Mouse (Mus musculus) kidney, embryonic 15.5 days (tissue): ENCODE results near the gene Fcamr. TPM values are rescaled to one million over a fixed set of nuclear protein-coding genes. Genes with fewer than 3 reads are reported as not detected.

Experiments
- ATAC-seq: fragments of 200-750 bp; cut with Nextera tagmentation; replicated peaks from 2 replicates; pipeline ENCODE4 v1.8.0; 2017; ENCODE audit warnings: moderate TSS enrichment; ENCODE audit not compliant: low FRiP score
- H3K27ac ChIP-seq: fragments of 300-500 bp; sonication (generic); 2 replicates; pipeline ENCODE4 v1.5.1; 2015; ENCODE audit warnings: mild to moderate bottlenecking, inconsistent platforms
- H3K27me3 ChIP-seq: fragments of 300-500 bp; sonication (generic); 2 replicates; pipeline ENCODE4 v1.6.1; 2015; ENCODE audit warnings: inconsistent platforms
- H3K36me3 ChIP-seq: fragments of 300-500 bp; sonication (generic); 2 replicates; pipeline ENCODE4 v1.6.1; 2015; ENCODE audit warnings: inconsistent platforms
- H3K4me1 ChIP-seq: fragments of 300-500 bp; sonication (generic); 2 replicates; pipeline ENCODE4 v1.6.1; 2015; ENCODE audit warnings: inconsistent platforms
- H3K4me2 ChIP-seq: fragments of 300-500 bp; sonication (generic); 2 replicates; pipeline ENCODE4 v1.6.1; 2015; ENCODE audit warnings: moderate library complexity, mild to moderate bottlenecking, inconsistent platforms
- H3K4me3 ChIP-seq: fragments of 300-500 bp; sonication (generic); replicated peaks from 2 replicates; pipeline ENCODE4 v1.5.1; 2015; ENCODE audit warnings: mild to moderate bottlenecking, inconsistent platforms
- H3K9ac ChIP-seq: fragments of 300-500 bp; sonication (generic); 2 replicates; pipeline ENCODE4 v1.6.1; 2015; ENCODE audit warnings: mild to moderate bottlenecking, inconsistent platforms
- H3K9me3 ChIP-seq: fragments of 300-500 bp; sonication (generic); replicated peaks from 2 replicates; pipeline ENCODE4 v1.6.1; 2016; ENCODE audit warnings: inconsistent platforms
- WGBS: fragments of 180-500 bp; shearing (Covaris S2); methylation state at CpG from one replicate; pipeline ENCODE4 v1.1.7; 2015; ENCODE audit warnings: mixed read lengths; 5-methylcytosine and 5-hydroxymethylcytosine counted together
- polyA plus RNA-seq: library from polyadenylated mRNA; unstranded; fragments of >200 nt; fragmentation: Nextera tagmentation; extraction: Ambion mirVana; gene quantifications from 2 replicates; pipeline ENCODE4 v1.2.1, GENCODE M21; 2015

The Fcamr gene
- not detected in 2 replicates for polyA plus RNA-seq

- no peaks in the 10 kb centered on the region for H3K4me1 ChIP-seq
- WGBS: 88% methylated on average over 8 of the region's 8 CpGs
- no peaks in the 10 kb centered on the region for H3K9me3 ChIP-seq
- ATAC-seq: no peak
- no peaks in the 10 kb centered on the region for H3K27me3 ChIP-seq
- H3K36me3 ChIP-seq: no peaks in the 10 kb centered on the region
- no peak within 1 kb of the TSS for H3K9ac ChIP-seq
- no peak within 1 kb of the TSS for H3K4me2 ChIP-seq
- no peak within 1 kb of the TSS for H3K4me3 ChIP-seq
- no peak within 1 kb of the TSS for H3K27ac ChIP-seq
Measured at GRCm38 (mm10) chr1:130800602-130801001, at the start of gene Fcamr. Gene Fcamr, plus strand, starts transcription at chr1:130800902.

- H3K4me3 ChIP-seq: no peak overlapping the region
- no peaks in the 10 kb centered on the region for H3K9me3 ChIP-seq
- no peaks in the 10 kb centered on the region for H3K36me3 ChIP-seq
- no peaks in the 10 kb centered on the region for H3K27me3 ChIP-seq
- ATAC-seq: no peak
- H3K27ac ChIP-seq: no peak overlapping the region
- no peak overlapping the region for H3K4me2 ChIP-seq
- H3K9ac ChIP-seq: no peak overlapping the region
- no peaks in the 10 kb centered on the region for H3K4me1 ChIP-seq
- WGBS: 88% methylated on average over 9 of the region's 9 CpGs
Measured at GRCm38 (mm10) chr1:130759689-130760088, 41.0 kb upstream of the Fcamr start.

- no peak for ATAC-seq
- no peak overlapping the region for H3K27ac ChIP-seq
- WGBS: 86% methylated on average over 1 of the region's 1 CpGs
Measured at GRCm38 (mm10) chr1:130761597-130761996, 39.1 kb upstream of the Fcamr start.

GRCm38 (mm10) chr1:130762045-130762760 lies 38.5 kb upstream of the Fcamr start:
- Histone ChIP-seq H3K4me1 (no peaks in the 10 kb centered on the region), H3K27me3 (no peaks in the 10 kb centered on the region), H3K36me3 (no peaks in the 10 kb centered on the region), H3K27ac (no peak overlapping the region), H3K9ac (no peak overlapping the region), H3K4me2 (no peak overlapping the region), H3K9me3 (no peaks in the 10 kb centered on the region), H3K4me3 (no peak overlapping the region)
- no peak for ATAC-seq
- WGBS: 82% methylated on average over 3 of the region's 3 CpGs

More at GRCm38 (mm10) chr1:130761597-130761996, 39.1 kb upstream of the Fcamr start:
- no peak overlapping the region for H3K9ac ChIP-seq
- H3K27me3 ChIP-seq: no peaks in the 10 kb centered on the region
- no peaks in the 10 kb centered on the region for H3K9me3 ChIP-seq
- H3K36me3 ChIP-seq: no peaks in the 10 kb centered on the region
- no peak overlapping the region for H3K4me2 ChIP-seq
- H3K4me1 ChIP-seq: no peaks in the 10 kb centered on the region
- no peak overlapping the region for H3K4me3 ChIP-seq

- H3K9ac ChIP-seq: no peak overlapping the region
- no peak for ATAC-seq
- no peak overlapping the region for H3K4me2 ChIP-seq
- 77% methylated on average over 12 of the region's 12 CpGs for WGBS
- H3K4me1 ChIP-seq: no peaks in the 10 kb centered on the region
- no peaks in the 10 kb centered on the region for H3K36me3 ChIP-seq
- no peak overlapping the region for H3K27ac ChIP-seq
- H3K27me3 ChIP-seq: no peaks in the 10 kb centered on the region
- H3K9me3 ChIP-seq: no peaks in the 10 kb centered on the region
- no peak overlapping the region for H3K4me3 ChIP-seq
Measured at GRCm38 (mm10) chr1:130764027-130764461, 36.7 kb upstream of the Fcamr start.

- H3K4me2 ChIP-seq: no peak overlapping the region
- no peak overlapping the region for H3K4me3 ChIP-seq
- 84% methylated on average over 5 of the region's 5 CpGs for WGBS
- no peaks in the 10 kb centered on the region for H3K27me3 ChIP-seq
- ATAC-seq: no peak
- no peaks in the 10 kb centered on the region for H3K36me3 ChIP-seq
- H3K4me1 ChIP-seq: no peaks in the 10 kb centered on the region
- no peak overlapping the region for H3K27ac ChIP-seq
- no peaks in the 10 kb centered on the region for H3K9me3 ChIP-seq
- H3K9ac ChIP-seq: no peak overlapping the region
Measured at GRCm38 (mm10) chr1:130767066-130767465, 33.6 kb upstream of the Fcamr start.

GRCm38 (mm10) chr1:130769925-130770324 lies 30.8 kb upstream of the Fcamr start:
- H3K4me1 ChIP-seq: no peaks in the 10 kb centered on the region
- WGBS: 84% methylated on average over 2 of the region's 2 CpGs
- H3K4me3 ChIP-seq: no peak overlapping the region
- no peaks in the 10 kb centered on the region for H3K9me3 ChIP-seq
- H3K27me3 ChIP-seq: no peaks in the 10 kb centered on the region
- no peak overlapping the region for H3K4me2 ChIP-seq
- ATAC-seq: no peak
- H3K9ac ChIP-seq: no peak overlapping the region
- no peaks in the 10 kb centered on the region for H3K36me3 ChIP-seq
- peak overlapping the region; percentile 3; the same call in 1 of the 2 replicates for H3K27ac ChIP-seq

- Histone ChIP-seq H3K27ac (peak overlapping the region; percentile 3; the same call in 1 of the 2 replicates), H3K4me1 (no peaks in the 10 kb centered on the region), H3K4me3 (no peak overlapping the region), H3K9me3 (no peaks in the 10 kb centered on the region), H3K27me3 (no peaks in the 10 kb centered on the region), H3K36me3 (no peaks in the 10 kb centered on the region), H3K4me2 (no peak overlapping the region), H3K9ac (no peak overlapping the region)
- ATAC-seq: peak; percentile 56; the same call in 1 of the 2 replicates
- 78% methylated on average over 4 of the region's 4 CpGs for WGBS
Measured at GRCm38 (mm10) chr1:130770487-130770886, 30.2 kb upstream of the Fcamr start.

GRCm38 (mm10) chr1:130770981-130771494 lies 29.7 kb upstream of the Fcamr start:
- ATAC-seq: no peak
- Histone ChIP-seq H3K27me3 (no peaks in the 10 kb centered on the region), H3K9me3 (no peaks in the 10 kb centered on the region), H3K4me2 (no peak overlapping the region), H3K4me3 (no peak overlapping the region), H3K27ac (no peak overlapping the region), H3K36me3 (no peaks in the 10 kb centered on the region), H3K4me1 (no peaks in the 10 kb centered on the region), H3K9ac (no peak overlapping the region)
- WGBS: 78% methylated on average over 3 of the region's 3 CpGs

GRCm38 (mm10) chr1:130775234-130775633 lies 25.5 kb upstream of the Fcamr start:
- Histone ChIP-seq H3K4me2 (no peak overlapping the region), H3K27me3 (no peaks in the 10 kb centered on the region), H3K36me3 (no peaks in the 10 kb centered on the region), H3K27ac (no peak overlapping the region), H3K9me3 (no peaks in the 10 kb centered on the region), H3K4me3 (no peak overlapping the region), H3K9ac (no peak overlapping the region), H3K4me1 (no peaks in the 10 kb centered on the region)
- no peak for ATAC-seq
- WGBS: 72% methylated on average over 2 of the region's 2 CpGs

- Histone ChIP-seq H3K4me2 (no peak overlapping the region), H3K9ac (no peak overlapping the region), H3K4me1 (no peaks in the 10 kb centered on the region), H3K9me3 (no peaks in the 10 kb centered on the region), H3K27me3 (no peaks in the 10 kb centered on the region), H3K36me3 (no peaks in the 10 kb centered on the region), H3K27ac (peak overlapping the region; percentile 11; the same call in 1 of the 2 replicates), H3K4me3 (no peak overlapping the region)
- 76% methylated on average over 7 of the region's 7 CpGs for WGBS
- no peak for ATAC-seq
Measured at GRCm38 (mm10) chr1:130775691-130776331, 24.9 kb upstream of the Fcamr start.

GRCm38 (mm10) chr1:130776645-130777044 lies 24.1 kb upstream of the Fcamr start:
- no peak for ATAC-seq
- H3K27ac ChIP-seq: no peak overlapping the region
- no peaks in the 10 kb centered on the region for H3K4me1 ChIP-seq
- no peak overlapping the region for H3K4me3 ChIP-seq
- H3K27me3 ChIP-seq: no peaks in the 10 kb centered on the region
- no peaks in the 10 kb centered on the region for H3K36me3 ChIP-seq
- H3K9ac ChIP-seq: no peak overlapping the region
- no peak overlapping the region for H3K4me2 ChIP-seq
- no peaks in the 10 kb centered on the region for H3K9me3 ChIP-seq
- 88% methylated on average over 1 of the region's 1 CpGs for WGBS
